Mouse (Mus musculus): Measurements from ENCODE around the gene Igdcc3. TPM values are rescaled to one million over a fixed set of nuclear protein-coding genes. Genes with fewer than 3 reads are reported as not detected.
A peak's percentile ranks its signal among the peaks of the same experiment; 100 is the strongest.

Gene Igdcc3
- polyA plus RNA-seq, 1 experiment from 2014 or later, result 4.1 TPM

DNA sequence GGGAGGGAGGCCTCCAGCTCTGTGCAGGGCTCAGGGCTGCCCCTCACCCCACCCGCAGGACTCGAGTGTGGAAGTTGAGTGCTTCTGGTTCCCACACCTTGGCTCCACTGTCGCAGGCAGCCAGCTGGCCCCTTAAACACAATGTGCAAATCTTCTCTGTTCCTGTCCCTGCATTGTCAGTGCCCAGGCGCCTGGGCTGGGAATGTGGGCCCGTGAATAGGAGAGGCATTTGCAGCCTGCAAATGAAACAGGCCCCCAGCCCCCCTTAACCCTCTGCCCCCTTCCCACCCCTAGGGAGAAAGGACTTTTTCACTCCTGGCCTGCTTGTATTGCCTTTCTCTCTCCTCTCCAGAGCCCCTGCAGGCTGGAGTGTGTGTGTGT, 12.3 kb downstream of the Igdcc3 start:
- 23% methylated on average over 5 of the region's 5 CpGs for WGBS
- Histone ChIP-seq H3K27me3 (ENCODE audit: insufficient read depth, low read length) (no peaks in the 10 kb centered on the region), H3K4me1 (ENCODE audit: insufficient read depth) (peaks cover 11% of the 10 kb centered on the region; the same call in 1 of the 2 replicates), H3K4me3 (ENCODE audit: low read depth, low read length) (no peak overlapping the region), H3K27ac (ENCODE audit: low read depth) (peak overlapping the region; percentile 51), H3K9me3 (ENCODE audit: low read depth, low read length) (no peaks in the 10 kb centered on the region), H3K36me3 (ENCODE audit: insufficient read depth) (peaks cover 1% of the 10 kb centered on the region), H3K9ac (peak overlapping the region; percentile 11; the same call in 1 of the 2 replicates), H3K4me2 (no peak overlapping the region)
- no peak for TF ChIP-seq CTCF (IDR thresholded peaks at IDR 0.05; ENCODE audit: low read depth)
- ATAC-seq (ENCODE audit: insufficient read depth) (0 out of 2 replicates have a peak, but pooled peaks have one; percentile 14), DNase-seq (no peak)

GRCm38 (mm10) chr9:65154692-65155455, 13.9 kb downstream of the Igdcc3 start:
- Histone ChIP-seq H3K9me3 (ENCODE audit: low read depth, low read length) (no peaks in the 10 kb centered on the region), H3K4me1 (ENCODE audit: insufficient read depth) (peaks cover 11% of the 10 kb centered on the region), H3K27me3 (ENCODE audit: insufficient read depth, low read length) (no peaks in the 10 kb centered on the region), H3K9ac (no peak overlapping the region), H3K4me3 (ENCODE audit: low read depth, low read length) (no peak overlapping the region), H3K27ac (ENCODE audit: low read depth) (peak overlapping the region; percentile 48; the same call in 1 of the 2 replicates), H3K4me2 (0 out of 2 replicates have a peak overlapping the region, but pooled peaks have one; percentile 12), H3K36me3 (ENCODE audit: insufficient read depth) (no peaks in the 10 kb centered on the region)
- ATAC-seq (ENCODE audit: insufficient read depth) (no peak; the same call in 1 of the 2 replicates), DNase-seq (peak; percentile 52)
- no peak for TF ChIP-seq CTCF (IDR thresholded peaks at IDR 0.05; ENCODE audit: low read depth)
- WGBS, result 44% methylated on average over 9 of the region's 9 CpGs

DNA sequence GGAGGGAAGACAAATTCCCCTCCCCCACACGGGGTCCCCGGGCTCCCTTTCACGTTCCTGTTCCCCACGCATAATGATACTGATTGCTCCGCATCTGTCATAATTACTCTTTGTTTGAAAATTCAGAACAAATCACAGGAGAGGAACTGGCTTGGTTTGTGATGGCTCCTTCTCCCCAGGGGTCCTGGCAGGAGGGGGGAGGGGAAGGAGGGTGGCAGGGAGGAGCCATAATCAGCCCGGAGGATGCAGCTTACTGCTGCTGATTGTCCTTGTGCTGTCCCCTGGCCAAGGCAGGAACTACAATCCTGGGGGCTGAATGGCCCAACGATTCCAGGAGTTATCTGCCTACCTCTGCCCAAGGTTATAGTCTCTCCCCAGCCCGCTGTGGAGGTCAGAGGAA, 15.6 kb downstream of the Igdcc3 start:
- DNase-seq, result no peak
- H3K4me1 ChIP-seq (ENCODE audit: insufficient read depth), result peaks cover 11% of the 10 kb centered on the region
- no peaks in the 10 kb centered on the region for H3K36me3 ChIP-seq (ENCODE audit: insufficient read depth)
- no peak overlapping the region for H3K4me3 ChIP-seq (ENCODE audit: low read depth, low read length)
- no peak for TF ChIP-seq CTCF (IDR thresholded peaks at IDR 0.05; ENCODE audit: low read depth)
- H3K9me3 ChIP-seq (ENCODE audit: low read depth, low read length), result no peaks in the 10 kb centered on the region
- ATAC-seq (ENCODE audit: insufficient read depth), result 0 out of 2 replicates have a peak, but pooled peaks have one; percentile 37
- H3K4me2 ChIP-seq, result 0 out of 2 replicates have a peak overlapping the region, but pooled peaks have one; percentile 12
- H3K27ac ChIP-seq (ENCODE audit: low read depth), result no peak overlapping the region
- no peak overlapping the region for H3K9ac ChIP-seq
- no peaks in the 10 kb centered on the region; the same call in 1 of the 2 replicates for H3K27me3 ChIP-seq (ENCODE audit: insufficient read depth, low read length)
- 13% methylated on average over 8 of the region's 8 CpGs for WGBS

- Histone ChIP-seq H3K27me3 (ENCODE audit: insufficient read depth, low read length) (peaks cover 10% of the 10 kb centered on the region), H3K36me3 (ENCODE audit: insufficient read depth) (no peaks in the 10 kb centered on the region), H3K27ac (ENCODE audit: low read depth) (no peak overlapping the region), H3K9me3 (ENCODE audit: low read depth, low read length) (no peaks in the 10 kb centered on the region), H3K4me3 (ENCODE audit: low read depth, low read length) (no peak overlapping the region), H3K4me1 (ENCODE audit: insufficient read depth) (peaks cover 11% of the 10 kb centered on the region), H3K4me2 (no peak overlapping the region), H3K9ac (no peak overlapping the region)
- ATAC-seq (ENCODE audit: insufficient read depth), result no peak
- DNase-seq, result no peak
- WGBS, result 57% methylated on average over 6 of the region's 6 CpGs
- TF ChIP-seq CTCF (IDR thresholded peaks at IDR 0.05; ENCODE audit: low read depth), result no peak
Observed at GRCm38 (mm10) chr9:65157631-65158030, 16.6 kb downstream of the Igdcc3 start.

DNA sequence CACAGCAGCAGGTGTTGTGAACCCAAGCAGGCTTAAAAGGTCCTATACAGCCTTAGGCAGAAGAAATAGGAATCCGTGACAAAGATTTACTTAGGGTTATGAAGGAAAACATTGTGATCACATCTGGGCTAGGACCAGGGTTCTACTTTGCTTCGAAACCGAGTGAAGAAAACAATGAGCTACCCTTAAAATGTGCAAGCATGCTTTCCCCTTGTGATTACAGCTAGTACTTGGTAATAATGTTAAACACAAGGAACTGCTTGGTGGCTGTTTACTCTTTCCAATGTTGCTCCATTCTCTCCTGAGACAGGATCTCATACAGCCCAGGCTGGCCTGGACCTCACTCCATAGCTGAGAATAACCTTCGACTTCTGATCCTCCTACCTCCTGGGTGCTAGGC, 20.2 kb downstream of the Igdcc3 start:
- no peak for ATAC-seq (ENCODE audit: insufficient read depth)
- H3K27me3 ChIP-seq (ENCODE audit: insufficient read depth, low read length), result peaks cover 23% of the 10 kb centered on the region

GRCm38 (mm10) chr9:65161881-65162280, 20.9 kb downstream of the Igdcc3 start:
- peak overlapping the region; percentile 45; the same call in 1 of the 2 replicates for H3K4me3 ChIP-seq (ENCODE audit: low read depth, low read length)

More for the DNA sequence above, 20.2 kb downstream of the Igdcc3 start:
- H3K9ac ChIP-seq, result no peak overlapping the region
- H3K27ac ChIP-seq (ENCODE audit: low read depth), result no peak overlapping the region
- no peak overlapping the region for H3K4me3 ChIP-seq (ENCODE audit: low read depth, low read length)
- no peaks in the 10 kb centered on the region for H3K9me3 ChIP-seq (ENCODE audit: low read depth, low read length)
- H3K36me3 ChIP-seq (ENCODE audit: insufficient read depth), result no peaks in the 10 kb centered on the region
- DNase-seq, result no peak
- H3K4me1 ChIP-seq (ENCODE audit: insufficient read depth), result peaks cover 6% of the 10 kb centered on the region
- H3K4me2 ChIP-seq, result no peak overlapping the region
- no peak for TF ChIP-seq CTCF (IDR thresholded peaks at IDR 0.05; ENCODE audit: low read depth)
- 51% methylated on average over 4 of the region's 4 CpGs for WGBS

More at GRCm38 (mm10) chr9:65161881-65162280, 20.9 kb downstream of the Igdcc3 start:
- Histone ChIP-seq H3K36me3 (ENCODE audit: insufficient read depth) (no peaks in the 10 kb centered on the region), H3K9me3 (ENCODE audit: low read depth, low read length) (no peaks in the 10 kb centered on the region), H3K4me2 (no peak overlapping the region), H3K4me1 (ENCODE audit: insufficient read depth) (peaks cover 1% of the 10 kb centered on the region), H3K9ac (no peak overlapping the region), H3K27ac (ENCODE audit: low read depth) (no peak overlapping the region), H3K27me3 (ENCODE audit: insufficient read depth, low read length) (peaks cover 23% of the 10 kb centered on the region)
- no peak for ATAC-seq (ENCODE audit: insufficient read depth)
- 40% methylated on average over 8 of the region's 8 CpGs for WGBS
- DNase-seq, result no peak
- TF ChIP-seq CTCF (IDR thresholded peaks at IDR 0.05; ENCODE audit: low read depth), result no peak

Measured in lung, embryonic 14.5 days (tissue).